Mouse (Mus musculus): Measurements from ENCODE around the gene Cd37. TPM values are rescaled to one million over a fixed set of nuclear protein-coding genes. Genes with fewer than 3 reads are reported as not detected.

Cd37 gene
- 100 to 1,000 TPM; 270 to 288 TPM for total RNA-seq (2023)

GRCm38 (mm10) chr7:45238723-45239496 is at the start of gene Cd37:
Gene Cd37, minus strand, starts transcription at chr7:45239115.

GRCm38 (mm10) chr7:45277136-45277760 is 38.3 kb upstream of the Cd37 start, which contains the start of gene Slc6a21:
Gene Slc6a21, plus strand, starts transcription at chr7:45277513.

GRCm38 (mm10) chr7:45240633-45241388 is 1.9 kb upstream of the Cd37 start, which contains the start of gene Slc6a16:
Gene Slc6a16, plus strand, starts transcription at chr7:45241085.

GRCm38 (mm10) chr7:45215673-45216441 is 23.1 kb downstream of the Cd37 start, which contains the start of gene Tead2:
Gene Tead2, plus strand, starts transcription at chr7:45215753.

GRCm38 (mm10) chr7:45211851-45212251 is 27.1 kb downstream of the Cd37 start, which contains the start of gene Dkkl1:
Gene Dkkl1, minus strand, starts transcription at chr7:45212147.

GRCm38 (mm10) chr7:45204380-45205143 is 34.4 kb downstream of the Cd37 start, which contains the start of gene Ccdc155:
Gene Ccdc155, minus strand, starts transcription at chr7:45204892.

Other genes starting within 250 kb of the Cd37 start
- 100 to 1,000 TPM; 138 to 172 TPM for gene Irf3, start 241.5 kb downstream of the Cd37 start, total RNA-seq (2023)
- gene Bcl2l12, start 240.4 kb downstream of the Cd37 start, total RNA-seq (2023): 10 to 100 TPM; 18.5 to 30.8 TPM
- 10 to 100 TPM; 81.3 to 91.5 TPM for gene Scaf1, start 222.8 kb downstream of the Cd37 start, total RNA-seq (2023)
- gene Rras, start 221.2 kb downstream of the Cd37 start, total RNA-seq (2023): 10 to 100 TPM; 10.5 to 10.9 TPM
- gene Prr12, start 186.2 kb downstream of the Cd37 start, total RNA-seq (2023): 10 to 100 TPM; 76.8 to 78.7 TPM
- gene Nosip, start 176.7 kb downstream of the Cd37 start, total RNA-seq (2023): 10 to 100 TPM; 65.9 to 68.4 TPM
- gene Prrg2, start 176.4 kb downstream of the Cd37 start, total RNA-seq (2023): 1 to 10 TPM; 1.4 to 1.5 TPM
- gene Rcn3, start 146.9 kb downstream of the Cd37 start, total RNA-seq (2023): 10 to 100 TPM; 16.3 to 23.6 TPM
- gene Fcgrt, start 135.3 kb downstream of the Cd37 start, total RNA-seq (2023): 10 to 100 TPM; 28.0 to 35.1 TPM
- gene Rps11, start 114.7 kb downstream of the Cd37 start, total RNA-seq (2023): 1,000 to 10,000 TPM; 3,284 to 3,343 TPM
- 1,000 to 10,000 TPM; 5,708 to 6,154 TPM for gene Rpl13a, start 110.4 kb downstream of the Cd37 start, total RNA-seq (2023)
- not detected for gene Gm45713, start 102.9 kb downstream of the Cd37 start, total RNA-seq (2023)
- 100 to 1,000 TPM; 236 to 250 TPM for gene Flt3l, start 102.7 kb downstream of the Cd37 start, total RNA-seq (2023)
- gene Pih1d1, start 84.8 kb downstream of the Cd37 start, total RNA-seq (2023): 10 to 100 TPM; 30.3 to 44.8 TPM
- gene Aldh16a1, start 84.5 kb downstream of the Cd37 start, total RNA-seq (2023): 10 to 100 TPM; 55.0 to 58.1 TPM
- under 1 TPM in 1 of 2 experiments, not detected in 1; 0.30 TPM for gene Slc17a7, start 75.2 kb downstream of the Cd37 start, total RNA-seq (2023)
- not detected for gene Gfy, start 59.5 kb downstream of the Cd37 start, total RNA-seq (2023)
- gene Pth2, start 58.1 kb downstream of the Cd37 start, total RNA-seq (2023): not detected
- gene Ccdc155, start 34.2 kb downstream of the Cd37 start, total RNA-seq (2023): not detected
- 1 to 10 TPM in 1 of 2 experiments, under 1 TPM in 1; 0.83 to 1.0 TPM for gene Dkkl1, start 27.0 kb downstream of the Cd37 start, total RNA-seq (2023)
- not detected for gene Tead2, start 23.4 kb downstream of the Cd37 start, total RNA-seq (2023)
- gene Slc6a16, start 2.0 kb upstream of the Cd37 start, total RNA-seq (2023): not detected
- not detected for gene Slc6a21, start 38.4 kb upstream of the Cd37 start, total RNA-seq (2023)
- gene Trpm4, start 94.7 kb upstream of the Cd37 start, total RNA-seq (2023): 10 to 100 TPM; 11.4 to 15.3 TPM
- not detected for gene Hrc, start 96.2 kb upstream of the Cd37 start, total RNA-seq (2023)
- under 1 TPM; 0.15 to 0.50 TPM for gene Ppfia3, start 127.9 kb upstream of the Cd37 start, total RNA-seq (2023)
- 1 to 10 TPM; 3.0 to 3.6 TPM for gene Lin7b, start 131.5 kb upstream of the Cd37 start, total RNA-seq (2023)
- gene Snrnp70, start 156.6 kb upstream of the Cd37 start, total RNA-seq (2023): 100 to 1,000 TPM; 682 to 709 TPM
- gene Kcna7, start 166.5 kb upstream of the Cd37 start, total RNA-seq (2023): not detected
- gene Ntf5, start 174.6 kb upstream of the Cd37 start, total RNA-seq (2023): not detected
- gene Lhb, start 181.7 kb upstream of the Cd37 start, total RNA-seq (2023): not detected
- gene Gys1, start 195.7 kb upstream of the Cd37 start, total RNA-seq (2023): 1 to 10 TPM; 6.5 to 6.8 TPM
- 10 to 100 TPM; 48.6 to 51.6 TPM for gene Ruvbl2, start 199.0 kb upstream of the Cd37 start, total RNA-seq (2023)
- 100 to 1,000 TPM; 409 to 413 TPM for gene Ftl1, start 220.8 kb upstream of the Cd37 start, total RNA-seq (2023)
- gene Bax, start 227.8 kb upstream of the Cd37 start, total RNA-seq (2023): 10 to 100 TPM; 79.4 to 86.6 TPM
- gene Tulp2, start 242.8 kb upstream of the Cd37 start, total RNA-seq (2023): not detected
- not detected for gene Gm45808, start 247.7 kb upstream of the Cd37 start, total RNA-seq (2023)
- gene Dhdh, start 249.7 kb upstream of the Cd37 start, total RNA-seq (2023): under 1 TPM; 0.62 to 0.96 TPM

Measured in T-cell, adult 66 days (primary cell).